Mouse (Mus musculus): ENCODE results near the gene Abcf2. TPM values are rescaled to one million over a fixed set of nuclear protein-coding genes. Genes with fewer than 3 reads are reported as not detected.

The Abcf2 gene
- 10 to 100 TPM in 20 of 26 experiments, 1 to 10 TPM in 6; 5.4 to 31.4 (median 21.3) TPM for total RNA-seq (2018; cell fraction: chromatin; rRNA removed)
- 10 to 100 TPM; 30.8 to 50.9 (median 42.0) TPM for total RNA-seq (2018; cell fraction: cytosol; rRNA removed)
- 10 to 100 TPM; 12.6 to 49.5 (median 26.4) TPM for total RNA-seq (2018; cell fraction: nucleus; rRNA removed)
- 38.9 to 54.7 TPM (median 41.4 TPM) in 3 replicates for polyA plus RNA-seq (2018)

- Histone ChIP-seq H3K79me2 (ENCODE audit: inconsistent target) (peaks cover 14% of the 10 kb centered on the region; the same call in 1 of the 2 replicates), H3K27ac (peak within 1 kb of the TSS; percentile 75), H3K4me3 (ENCODE audit: inconsistent target) (peak within 1 kb of the TSS; percentile 67), H3K36me3 (ENCODE audit: inconsistent target) (peaks cover 21% of the 10 kb centered on the region; the same call in 1 of the 2 replicates)
- WGBS (ENCODE audit: missing documents): under 1% methylated on average over 48 of the region's 48 CpGs
Measured at GRCm38 (mm10) chr5:24577183-24577929, at the start of gene Abcf2. Gene Abcf2 (minus strand): TSS chr5:24577467.

GRCm38 (mm10) chr5:24624822-24625120, 47.5 kb upstream of the Abcf2 start:
- no peaks in the 10 kb centered on the region for H3K79me2 ChIP-seq (ENCODE audit: inconsistent target)
- H3K36me3 ChIP-seq (ENCODE audit: inconsistent target): no peaks in the 10 kb centered on the region
- H3K27ac ChIP-seq: no peak overlapping the region
- WGBS (ENCODE audit: missing documents): 77% methylated on average over 4 of the region's 4 CpGs
- H3K4me3 ChIP-seq (ENCODE audit: inconsistent target): no peak overlapping the region

- WGBS (ENCODE audit: missing documents): 13% methylated on average over 29 of the region's 37 CpGs
- Histone ChIP-seq H3K4me3 (ENCODE audit: inconsistent target) (no peak within 1 kb of the TSS), H3K27ac (no peak within 1 kb of the TSS), H3K79me2 (ENCODE audit: inconsistent target) (no peaks in the 10 kb centered on the region), H3K36me3 (ENCODE audit: inconsistent target) (no peaks in the 10 kb centered on the region)
Measured at GRCm38 (mm10) chr5:24623986-24624821, 46.9 kb upstream of the Abcf2 start, which contains the start of gene Smarcd3. Gene Smarcd3 (minus strand): TSS chr5:24624411.

DNA sequence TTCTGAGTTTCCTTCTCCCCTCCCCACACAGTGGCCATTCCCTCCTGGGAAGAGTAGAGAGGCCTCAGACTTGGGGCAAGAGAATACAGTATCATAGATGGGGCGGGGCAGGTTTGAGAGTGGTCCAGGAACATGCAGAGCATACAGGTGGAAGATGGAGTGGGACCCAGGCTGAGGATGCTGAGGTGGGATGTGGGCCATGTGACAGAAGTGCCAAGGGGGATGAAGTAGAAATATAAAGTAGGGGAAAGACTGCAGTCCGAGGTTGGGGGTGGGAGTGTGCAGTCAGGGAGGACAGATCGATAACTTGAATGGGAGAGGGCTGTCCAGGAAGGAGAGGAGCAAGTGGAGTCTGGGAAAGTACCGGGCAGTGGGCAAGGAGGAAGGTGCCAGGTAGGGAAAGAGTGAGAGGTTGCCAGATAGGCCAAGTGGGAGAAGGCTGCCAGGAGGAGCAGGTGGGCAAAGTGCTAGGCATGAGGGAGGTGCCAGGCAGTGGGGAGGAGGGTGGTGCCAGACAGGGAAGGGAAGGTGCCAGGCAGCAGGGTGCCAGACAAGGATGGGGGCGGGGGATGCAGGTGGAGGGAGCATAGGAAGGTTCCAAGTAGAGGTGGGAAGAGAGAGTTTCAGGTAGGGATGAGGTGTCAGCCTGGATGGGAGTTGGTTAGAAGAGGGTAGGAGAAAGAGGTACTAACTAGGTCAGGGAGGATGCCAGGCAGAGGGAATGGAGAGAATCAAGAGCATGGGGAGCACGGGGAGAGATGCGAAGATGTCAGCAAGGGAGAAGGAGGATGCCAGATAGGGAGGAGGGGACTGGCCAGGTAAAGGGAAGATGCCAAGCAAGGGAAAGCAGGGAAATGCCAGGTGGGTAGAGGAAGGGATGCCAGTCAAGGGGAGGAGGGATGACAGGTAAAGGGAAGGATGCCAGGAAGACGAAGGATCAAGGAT, 46.0 kb upstream of the Abcf2 start:
- H3K27ac ChIP-seq: no peak overlapping the region
- no peak overlapping the region for H3K4me3 ChIP-seq (ENCODE audit: inconsistent target)
- H3K36me3 ChIP-seq (ENCODE audit: inconsistent target): no peaks in the 10 kb centered on the region
- WGBS (ENCODE audit: missing documents): 62% methylated on average over 8 of the region's 8 CpGs
- no peaks in the 10 kb centered on the region for H3K79me2 ChIP-seq (ENCODE audit: inconsistent target)

DNA sequence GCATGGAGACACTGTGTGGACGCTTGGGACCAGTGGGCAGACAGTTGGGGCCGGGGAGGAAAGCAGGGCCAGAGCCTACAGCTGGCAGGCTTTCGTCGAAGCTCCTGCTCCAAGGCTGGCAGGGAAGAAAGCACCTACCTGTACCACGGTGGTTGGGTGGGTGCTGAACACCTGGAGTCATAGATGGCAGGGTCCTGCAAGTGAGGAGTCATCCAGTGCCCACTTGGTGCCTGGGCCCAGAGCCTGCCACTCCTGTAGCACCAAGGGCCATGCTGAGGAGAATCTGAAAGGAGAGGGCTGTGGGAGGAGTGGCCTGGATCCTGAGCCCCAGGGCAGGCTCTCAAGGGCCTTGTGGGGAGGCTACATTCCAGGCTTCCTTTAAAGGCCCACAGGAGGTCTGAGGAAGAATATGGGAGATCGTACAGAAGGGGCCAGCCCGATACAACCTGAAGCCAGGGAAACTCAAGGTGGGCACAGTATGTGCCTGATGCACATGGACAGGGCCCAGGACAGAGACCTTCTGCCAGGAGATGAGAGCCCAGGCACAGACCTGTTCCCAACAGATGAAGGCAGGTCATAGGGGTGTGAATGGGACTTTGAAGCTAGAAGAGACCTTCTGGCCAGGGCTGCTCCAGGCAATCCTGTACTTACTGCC, 45.2 kb upstream of the Abcf2 start:
- Histone ChIP-seq H3K36me3 (ENCODE audit: inconsistent target) (no peaks in the 10 kb centered on the region), H3K27ac (no peak overlapping the region), H3K79me2 (ENCODE audit: inconsistent target) (no peaks in the 10 kb centered on the region), H3K4me3 (ENCODE audit: inconsistent target) (no peak overlapping the region)
- WGBS (ENCODE audit: missing documents): 91% methylated on average over 7 of the region's 7 CpGs

GRCm38 (mm10) chr5:24620626-24621025, 43.4 kb upstream of the Abcf2 start:
- no peaks in the 10 kb centered on the region for H3K36me3 ChIP-seq (ENCODE audit: inconsistent target)
- 94% methylated on average over 8 of the region's 8 CpGs for WGBS (ENCODE audit: missing documents)
- no peaks in the 10 kb centered on the region for H3K79me2 ChIP-seq (ENCODE audit: inconsistent target)
- no peak overlapping the region for H3K4me3 ChIP-seq (ENCODE audit: inconsistent target)
- H3K27ac ChIP-seq: no peak overlapping the region

- Histone ChIP-seq H3K36me3 (ENCODE audit: inconsistent target) (no peaks in the 10 kb centered on the region), H3K27ac (no peak overlapping the region), H3K4me3 (ENCODE audit: inconsistent target) (no peak overlapping the region), H3K79me2 (ENCODE audit: inconsistent target) (no peaks in the 10 kb centered on the region)
- WGBS (ENCODE audit: missing documents): 86% methylated on average over 8 of the region's 8 CpGs
Measured at GRCm38 (mm10) chr5:24620116-24620515, 42.8 kb upstream of the Abcf2 start.

DNA sequence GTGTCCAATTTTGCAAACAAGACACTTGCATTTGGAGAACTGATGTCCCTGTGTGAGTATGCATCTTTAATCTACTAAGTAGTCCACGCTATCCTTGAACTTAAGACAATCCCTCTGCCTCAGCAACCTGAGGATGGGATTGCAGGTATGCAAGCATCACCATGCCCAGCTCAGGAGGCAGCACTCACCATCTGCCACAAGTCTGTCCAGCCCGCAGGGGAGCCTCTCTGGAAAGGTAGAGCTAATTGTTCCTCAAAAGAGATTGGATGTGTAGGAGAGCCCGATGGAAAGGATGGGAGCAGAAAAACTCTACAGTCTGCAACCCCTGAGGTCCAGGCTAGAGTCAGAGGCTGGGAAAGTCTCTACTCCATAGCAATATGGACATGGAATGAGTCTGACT, 41.7 kb upstream of the Abcf2 start:
- H3K27ac ChIP-seq: no peak overlapping the region
- no peaks in the 10 kb centered on the region for H3K79me2 ChIP-seq (ENCODE audit: inconsistent target)
- 91% methylated on average over 3 of the region's 3 CpGs for WGBS (ENCODE audit: missing documents)
- H3K36me3 ChIP-seq (ENCODE audit: inconsistent target): no peaks in the 10 kb centered on the region
- H3K4me3 ChIP-seq (ENCODE audit: inconsistent target): no peak overlapping the region

- no peak overlapping the region for H3K27ac ChIP-seq
- no peaks in the 10 kb centered on the region for H3K36me3 ChIP-seq (ENCODE audit: inconsistent target)
- H3K4me3 ChIP-seq (ENCODE audit: inconsistent target): no peak overlapping the region
- 83% methylated on average over 4 of the region's 6 CpGs for WGBS (ENCODE audit: missing documents)
- no peaks in the 10 kb centered on the region for H3K79me2 ChIP-seq (ENCODE audit: inconsistent target)
Measured at GRCm38 (mm10) chr5:24615097-24615496, 37.8 kb upstream of the Abcf2 start.

- Histone ChIP-seq H3K36me3 (ENCODE audit: inconsistent target) (no peaks in the 10 kb centered on the region), H3K27ac (no peak overlapping the region), H3K79me2 (ENCODE audit: inconsistent target) (no peaks in the 10 kb centered on the region), H3K4me3 (ENCODE audit: inconsistent target) (no peak overlapping the region)
- WGBS (ENCODE audit: missing documents): 84% methylated on average over 5 of the region's 5 CpGs
Measured at GRCm38 (mm10) chr5:24612302-24612649, 35.0 kb upstream of the Abcf2 start.

- no peak overlapping the region for H3K27ac ChIP-seq
- H3K4me3 ChIP-seq (ENCODE audit: inconsistent target): no peak overlapping the region
- 80% methylated on average over 7 of the region's 7 CpGs for WGBS (ENCODE audit: missing documents)
- H3K36me3 ChIP-seq (ENCODE audit: inconsistent target): no peaks in the 10 kb centered on the region
- H3K79me2 ChIP-seq (ENCODE audit: inconsistent target): no peaks in the 10 kb centered on the region
Measured at GRCm38 (mm10) chr5:24611366-24612301, 34.4 kb upstream of the Abcf2 start.

- H3K27ac ChIP-seq: no peak overlapping the region
- no peaks in the 10 kb centered on the region for H3K79me2 ChIP-seq (ENCODE audit: inconsistent target)
- no peak overlapping the region for H3K4me3 ChIP-seq (ENCODE audit: inconsistent target)
- H3K36me3 ChIP-seq (ENCODE audit: inconsistent target): no peaks in the 10 kb centered on the region
- 59% methylated on average over 5 of the region's 5 CpGs for WGBS (ENCODE audit: missing documents)
Measured at GRCm38 (mm10) chr5:24609388-24609787, 32.1 kb upstream of the Abcf2 start.

Data from macrophage (primary cell).